Mouse (Mus musculus) adrenal gland, adult 18-20 months (tissue): ENCODE results near the gene Gart. TPM values are rescaled to one million over a fixed set of nuclear protein-coding genes. Genes with fewer than 3 reads are reported as not detected.

Experiments
- DNase-seq, 2 experiments: peaks; one replicate each; pipeline ENCODE4 v3.0.0; 2021 to 2022; ENCODE audit warnings: low spot score in 2 of 2
- total RNA-seq, 2 experiments: library from RNA; stranded (reverse); gene quantifications; 1 replicate in 1 of 2; 2 replicates in 1 of 2; pipeline ENCODE4 v1.2.3; 2021

Gart gene
- total RNA-seq, 2 experiments from 2014 or later = 86.9 to 108 TPM

GRCm38 (mm10) chr16:91575151-91575550 lies 71.6 kb downstream of the Gart start:
- DNase-seq = no peak

Other genes with a start within 250 kb of the Gart start
- gene Il10rb, start 240.8 kb downstream of the Gart start, total RNA-seq = 100 to 1,000 TPM; 176 to 268 TPM
- gene Ifnar1, start 161.7 kb downstream of the Gart start, total RNA-seq = 10 to 100 TPM; 53.5 to 55.4 TPM
- gene Ifngr2, start 99.9 kb downstream of the Gart start, total RNA-seq = 10 to 100 TPM; 20.2 to 27.6 TPM
- 10 to 100 TPM; 60.2 to 73.8 TPM for gene Tmem50b, start 49.2 kb downstream of the Gart start, total RNA-seq
- gene Dnajc28, start 27.9 kb downstream of the Gart start, total RNA-seq = 10 to 100 TPM; 10.4 to 10.8 TPM
- gene Son, start 554 bp upstream of the Gart start, total RNA-seq = 100 to 1,000 TPM; 215 to 253 TPM
- 1 to 10 TPM; 7.5 to 7.8 TPM for gene Donson, start 41.8 kb upstream of the Gart start, total RNA-seq
- 10 to 100 TPM; 45.9 TPM for gene Cryzl1, start 82.0 kb upstream of the Gart start, total RNA-seq
- gene Itsn1, start 82.3 kb upstream of the Gart start, total RNA-seq = 10 to 100 TPM; 36.5 to 49.3 TPM